ENCODE assay signal across 8 mouse cellular contexts in genomic region chr19:46357344-46358280, GRCm38 (mm10). TPM values are rescaled to one million over a fixed set of nuclear protein-coding genes. Genes with fewer than 3 reads are reported as not detected.
DNase-seq lines count a peak whose midpoint lies in the region; ATAC-seq lines count a peak whose summit lies in the region.

No protein-coding gene starts in this region.

- 15% methylated on average over 25 of the region's 25 CpGs for WGBS in neural tube, embryonic 11.5 days
- 20% methylated on average over 25 of the region's 25 CpGs for WGBS in midbrain, embryonic 10.5 days

- peak overlapping the region; percentile 72 for H3K4me2 ChIP-seq in neural tube, embryonic 11.5 days (ENCODE audit: low read depth)

- no peak for DNase-seq in neural tube, embryonic 11.5 days (ENCODE audit: low spot score)
- DNase-seq in neural tube, embryonic 10.5 days (ENCODE audit: extremely low spot score, low spot score), result no peak
- DNase-seq in kidney, postnatal 4 days, result peak; percentile 36 to 67
- no peak for DNase-seq in midbrain, embryonic 10.5 days (ENCODE audit: low spot score)
- no peak for DNase-seq in adrenal gland, postnatal 36 days
- no peak for DNase-seq in spleen, postnatal 10 days (ENCODE audit: low spot score in 2 of 2)

- peaks cover 10% of the 10 kb centered on the region for H3K27me3 ChIP-seq in neural tube, embryonic 11.5 days (ENCODE audit: control insufficient read depth, insufficient read depth, low read length)
- peaks cover 34% of the 10 kb centered on the region for H3K27me3 ChIP-seq in midbrain, embryonic 10.5 days (ENCODE audit: low read depth, poor library complexity, severe bottlenecking)

- H3K36me3 ChIP-seq in neural tube, embryonic 11.5 days (ENCODE audit: control insufficient read depth, insufficient read depth, low read length), result no peaks in the 10 kb centered on the region
- H3K36me3 ChIP-seq in midbrain, embryonic 10.5 days, result no peaks in the 10 kb centered on the region

- H3K4me3 ChIP-seq in neural tube, embryonic 11.5 days (ENCODE audit: low read depth, low read length), result peak overlapping the region; percentile 44
- peak overlapping the region; percentile 67 for H3K4me3 ChIP-seq in midbrain, embryonic 10.5 days

- H3K4me1 ChIP-seq in neural tube, embryonic 11.5 days (ENCODE audit: control insufficient read depth, insufficient read depth, low read length), result no peaks in the 10 kb centered on the region
- peaks cover 17% of the 10 kb centered on the region for H3K4me1 ChIP-seq in midbrain, embryonic 10.5 days

- H3K27ac ChIP-seq in neural tube, embryonic 11.5 days (ENCODE audit: low read depth, low read length), result no peak overlapping the region
- no peak overlapping the region for H3K27ac ChIP-seq in midbrain, embryonic 10.5 days (replicated peaks)

- no peaks in the 10 kb centered on the region for H3K9me3 ChIP-seq in neural tube, embryonic 11.5 days (ENCODE audit: control insufficient read depth, low read length)
- no peaks in the 10 kb centered on the region for H3K9me3 ChIP-seq in midbrain, embryonic 10.5 days (replicated peaks)

- no peak for ATAC-seq in neural tube, embryonic 11.5 days (ENCODE audit: insufficient read depth, low FRiP score, low TSS enrichment)
- peak; percentile 75 for ATAC-seq in granulocyte monocyte progenitor cell, adult 5-6 weeks (replicated peaks; ENCODE audit: poor library complexity, severe bottlenecking)
- no peak for ATAC-seq in frontal cortex, adult (ENCODE audit: low TSS enrichment)

- peak overlapping the region; percentile 61 for H3K9ac ChIP-seq in neural tube, embryonic 11.5 days (ENCODE audit: low read length)

RNA-seq across cellular contexts. Expression of gene 2310034G01Rik, which starts 7.5 kb away (rescaled TPM):
- polyA plus RNA-seq in neural tube, embryonic 11.5 days (2014; fragmentation: Nextera tagmentation; extraction: Ambion mirVana), result 1.2 and 2.4 TPM in 2 replicates
- total RNA-seq in granulocyte monocyte progenitor cell, adult 5-6 weeks (2014; fragmentation: Nextera tagmentation), result 2.3 and 5.6 TPM in 2 replicates
- 1.4 and 2.3 TPM in 2 replicates for total RNA-seq in granulocyte monocyte progenitor cell, adult 5-6 weeks (2017)
- 0.96 and 1.4 TPM in 2 replicates for polyA plus RNA-seq in midbrain, embryonic 10.5 days (2016; fragmentation: Nextera tagmentation; extraction: Ambion mirVana)
- total RNA-seq in adrenal gland, postnatal 36 days (2021), result 1 to 10 TPM; 1.3 TPM

RNA-seq across cellular contexts. Expression of gene Mfsd13a, which starts 16.7 kb away (rescaled TPM):
- 6.8 and 7.3 TPM in 2 replicates for polyA plus RNA-seq in neural tube, embryonic 11.5 days (2014; fragmentation: Nextera tagmentation; extraction: Ambion mirVana)
- total RNA-seq in granulocyte monocyte progenitor cell, adult 5-6 weeks (2014; fragmentation: Nextera tagmentation), result 71.4 and 82.0 TPM in 2 replicates
- total RNA-seq in granulocyte monocyte progenitor cell, adult 5-6 weeks (2017), result 15.7 and 18.7 TPM in 2 replicates
- polyA plus RNA-seq in midbrain, embryonic 10.5 days (2016; fragmentation: Nextera tagmentation; extraction: Ambion mirVana), result 9.1 and 10.1 TPM in 2 replicates
- 1 to 10 TPM; 5.2 to 7.5 TPM for total RNA-seq in adrenal gland, postnatal 36 days (2021)

RNA-seq across cellular contexts. Expression of gene Cuedc2, which starts 19.1 kb away (rescaled TPM):
- polyA plus RNA-seq in neural tube, embryonic 11.5 days (2014; fragmentation: Nextera tagmentation; extraction: Ambion mirVana), result 263 and 274 TPM in 2 replicates
- total RNA-seq in granulocyte monocyte progenitor cell, adult 5-6 weeks (2014; fragmentation: Nextera tagmentation), result 104 and 108 TPM in 2 replicates
- 158 and 161 TPM in 2 replicates for total RNA-seq in granulocyte monocyte progenitor cell, adult 5-6 weeks (2017)
- 239 and 249 TPM in 2 replicates for polyA plus RNA-seq in midbrain, embryonic 10.5 days (2016; fragmentation: Nextera tagmentation; extraction: Ambion mirVana)
- total RNA-seq in adrenal gland, postnatal 36 days (2021), result 10 to 100 TPM; 74.7 to 77.8 TPM

RNA-seq across cellular contexts. Expression of gene Fbxl15, which starts 29.6 kb away (rescaled TPM):
- polyA plus RNA-seq in neural tube, embryonic 11.5 days (2014; fragmentation: Nextera tagmentation; extraction: Ambion mirVana), result 22.0 and 24.5 TPM in 2 replicates
- total RNA-seq in granulocyte monocyte progenitor cell, adult 5-6 weeks (2014; fragmentation: Nextera tagmentation), result 0.53 TPM in 1 of 2 replicates, not detected in the other
- total RNA-seq in granulocyte monocyte progenitor cell, adult 5-6 weeks (2017), result 2.4 and 3.3 TPM in 2 replicates
- 24.6 and 25.0 TPM in 2 replicates for polyA plus RNA-seq in midbrain, embryonic 10.5 days (2016; fragmentation: Nextera tagmentation; extraction: Ambion mirVana)
- total RNA-seq in adrenal gland, postnatal 36 days (2021), result 10 to 100 TPM in 1 of 2 experiments, 1 to 10 TPM in 1; 9.2 to 10.0 TPM

RNA-seq across cellular contexts. Expression of gene Psd, which starts 30.7 kb away (rescaled TPM):
- 10.9 and 12.7 TPM in 2 replicates for polyA plus RNA-seq in neural tube, embryonic 11.5 days (2014; fragmentation: Nextera tagmentation; extraction: Ambion mirVana)
- not detected in 2 replicates for total RNA-seq in granulocyte monocyte progenitor cell, adult 5-6 weeks (2014; fragmentation: Nextera tagmentation)
- total RNA-seq in granulocyte monocyte progenitor cell, adult 5-6 weeks (2017), result not detected in 2 replicates
- 4.7 and 8.9 TPM in 2 replicates for polyA plus RNA-seq in midbrain, embryonic 10.5 days (2016; fragmentation: Nextera tagmentation; extraction: Ambion mirVana)
- 1 to 10 TPM; 6.0 to 7.5 TPM for total RNA-seq in adrenal gland, postnatal 36 days (2021)

Comparison
In these comparisons a context has a peak if more than half of its experiments do, and no peak if none do; other contexts are left out.
1. DNase-seq: peak in kidney, postnatal 4 days (2 of 2); none in neural tube, embryonic 11.5 days (single experiment), neural tube, embryonic 10.5 days (single experiment), midbrain, embryonic 10.5 days (single experiment), adrenal gland, postnatal 36 days (0 of 2) and spleen, postnatal 10 days (0 of 2).